Mouse (Mus musculus): ENCODE measurements around the gene Grin2a.

Grin2a gene

GRCm38 (mm10) chr16:9532843-9533532, 462.4 kb downstream of the Grin2a start:
- in situ Hi-C loops (cut with MboI; ENCODE audit: unreplicated experiment in 2 of 2), result no loop called here

DNA sequence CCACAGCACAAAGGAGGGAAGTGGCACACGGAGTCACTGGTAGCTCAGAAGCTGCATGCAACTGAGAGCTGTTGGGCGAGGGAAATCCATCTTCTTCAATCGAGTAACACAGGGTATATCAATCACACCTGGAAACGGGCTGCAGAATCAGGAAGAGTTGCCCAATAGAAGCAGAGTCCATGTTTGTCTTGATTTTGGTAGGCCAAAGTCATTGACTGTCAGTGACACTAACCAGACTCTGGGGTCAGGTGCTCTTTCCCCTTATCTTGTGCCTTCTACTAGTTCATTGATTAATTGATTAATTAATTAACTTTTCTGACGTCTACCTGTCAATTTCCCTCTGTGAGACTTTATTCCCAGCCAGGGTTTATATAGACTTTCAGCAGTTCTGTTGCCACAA, 468.1 kb downstream of the Grin2a start:
- in situ Hi-C loops (cut with MboI; ENCODE audit: unreplicated experiment in 2 of 2), result no loop called here

GRCm38 (mm10) chr16:9523314-9523713, 472.0 kb downstream of the Grin2a start:
- in situ Hi-C loops (cut with MboI; ENCODE audit: unreplicated experiment in 2 of 2), result no loop called here

Data from v-Abl transformed pro-B cells (cell line).